Mouse (Mus musculus): ENCODE measurements around the gene Smim12. TPM values are rescaled to one million over a fixed set of nuclear protein-coding genes. Genes with fewer than 3 reads are reported as not detected.

Smim12 gene
- total RNA-seq (2017) = 32.2 to 42.3 TPM (median 32.9 TPM) in 3 replicates

GRCm38 (mm10) chr4:127243552-127243951, at the start of gene Smim12:
Gene Smim12 (plus strand): TSS chr4:127243784.
- peak; percentile 97 for ATAC-seq (replicated peaks; ENCODE audit: insufficient number of reproducible peaks, low FRiP score, low TSS enrichment, poor library complexity, severe bottlenecking)

- no peak for ATAC-seq (replicated peaks; ENCODE audit: insufficient number of reproducible peaks, low FRiP score, low TSS enrichment, poor library complexity, severe bottlenecking)
These were observed 48.9 kb upstream of the Smim12 start for GRCm38 (mm10) chr4:127194477-127195269.

- ATAC-seq (replicated peaks; ENCODE audit: insufficient number of reproducible peaks, low FRiP score, low TSS enrichment, poor library complexity, severe bottlenecking) = no peak
These were observed 45.0 kb upstream of the Smim12 start for GRCm38 (mm10) chr4:127198609-127199008.

GRCm38 (mm10) chr4:127199406-127199805, 44.2 kb upstream of the Smim12 start:
- 0 out of 2 replicates have a peak, but pooled peaks have one; percentile 34 for ATAC-seq (replicated peaks; ENCODE audit: insufficient number of reproducible peaks, low FRiP score, low TSS enrichment, poor library complexity, severe bottlenecking)

- no peak for ATAC-seq (replicated peaks; ENCODE audit: insufficient number of reproducible peaks, low FRiP score, low TSS enrichment, poor library complexity, severe bottlenecking)
These were observed 43.3 kb upstream of the Smim12 start for GRCm38 (mm10) chr4:127200164-127200722.

GRCm38 (mm10) chr4:127200769-127201617, 42.6 kb upstream of the Smim12 start:
- ATAC-seq (replicated peaks; ENCODE audit: insufficient number of reproducible peaks, low FRiP score, low TSS enrichment, poor library complexity, severe bottlenecking) = no peak

GRCm38 (mm10) chr4:127203081-127203480, 40.5 kb upstream of the Smim12 start:
- ATAC-seq (replicated peaks; ENCODE audit: insufficient number of reproducible peaks, low FRiP score, low TSS enrichment, poor library complexity, severe bottlenecking) = no peak

- no peak for ATAC-seq (replicated peaks; ENCODE audit: insufficient number of reproducible peaks, low FRiP score, low TSS enrichment, poor library complexity, severe bottlenecking)
These were observed 32.3 kb upstream of the Smim12 start for GRCm38 (mm10) chr4:127211318-127211717.

GRCm38 (mm10) chr4:127214510-127214909, 29.1 kb upstream of the Smim12 start:
- ATAC-seq (replicated peaks; ENCODE audit: insufficient number of reproducible peaks, low FRiP score, low TSS enrichment, poor library complexity, severe bottlenecking) = no peak

- ATAC-seq (replicated peaks; ENCODE audit: insufficient number of reproducible peaks, low FRiP score, low TSS enrichment, poor library complexity, severe bottlenecking) = no peak
These were observed 28.5 kb upstream of the Smim12 start for GRCm38 (mm10) chr4:127215103-127215502.

GRCm38 (mm10) chr4:127215799-127216198, 27.8 kb upstream of the Smim12 start:
- ATAC-seq (replicated peaks; ENCODE audit: insufficient number of reproducible peaks, low FRiP score, low TSS enrichment, poor library complexity, severe bottlenecking) = no peak

- no peak for ATAC-seq (replicated peaks; ENCODE audit: insufficient number of reproducible peaks, low FRiP score, low TSS enrichment, poor library complexity, severe bottlenecking)
These were observed 27.3 kb upstream of the Smim12 start for GRCm38 (mm10) chr4:127216251-127216651.

GRCm38 (mm10) chr4:127217048-127217447, 26.5 kb upstream of the Smim12 start:
- ATAC-seq (replicated peaks; ENCODE audit: insufficient number of reproducible peaks, low FRiP score, low TSS enrichment, poor library complexity, severe bottlenecking) = no peak

- no peak for ATAC-seq (replicated peaks; ENCODE audit: insufficient number of reproducible peaks, low FRiP score, low TSS enrichment, poor library complexity, severe bottlenecking)
These were observed 20.3 kb upstream of the Smim12 start for GRCm38 (mm10) chr4:127223291-127223690.

- ATAC-seq (replicated peaks; ENCODE audit: insufficient number of reproducible peaks, low FRiP score, low TSS enrichment, poor library complexity, severe bottlenecking) = no peak
These were observed 19.8 kb upstream of the Smim12 start for GRCm38 (mm10) chr4:127223755-127224154.

GRCm38 (mm10) chr4:127224444-127225100, 19.0 kb upstream of the Smim12 start:
- no peak for ATAC-seq (replicated peaks; ENCODE audit: insufficient number of reproducible peaks, low FRiP score, low TSS enrichment, poor library complexity, severe bottlenecking)

GRCm38 (mm10) chr4:127226067-127226466, 17.5 kb upstream of the Smim12 start:
- ATAC-seq (replicated peaks; ENCODE audit: insufficient number of reproducible peaks, low FRiP score, low TSS enrichment, poor library complexity, severe bottlenecking) = no peak

GRCm38 (mm10) chr4:127227051-127227673, 16.4 kb upstream of the Smim12 start:
- ATAC-seq (replicated peaks; ENCODE audit: insufficient number of reproducible peaks, low FRiP score, low TSS enrichment, poor library complexity, severe bottlenecking) = no peak

All from monocyte, adult 5-6 weeks (primary cell).